Mouse (Mus musculus) kidney, embryonic 16.5 days (tissue): ENCODE data around the gene Gls. TPM values are rescaled to one million over a fixed set of nuclear protein-coding genes. Genes with fewer than 3 reads are reported as not detected.

Source experiments
- ATAC-seq: fragments of 200-750 bp; cut with Nextera tagmentation; 2 replicates; pipeline ENCODE4 v1.8.0; 2017; ENCODE audit warnings: moderate TSS enrichment; ENCODE audit not compliant: low FRiP score, low TSS enrichment
- H3K27ac ChIP-seq: fragments of 300-500 bp; sonication (generic); 2 replicates; pipeline ENCODE4 v1.5.1; 2014; ENCODE audit warnings: low read length
- H3K27me3 ChIP-seq: fragments of 300-500 bp; sonication (generic); 2 replicates; pipeline ENCODE4 v1.6.1; 2014; ENCODE audit warnings: low read length, control low read depth, mixed read lengths; ENCODE audit not compliant: insufficient read depth
- H3K36me3 ChIP-seq: fragments of 300-500 bp; sonication (generic); 2 replicates; pipeline ENCODE4 v1.6.1; 2014; ENCODE audit warnings: low read length, control low read depth, mixed read lengths; ENCODE audit not compliant: insufficient read depth
- H3K4me1 ChIP-seq: fragments of 300-500 bp; sonication (generic); 2 replicates; pipeline ENCODE4 v1.6.1; 2014; ENCODE audit warnings: low read length, control low read depth, mixed read lengths; ENCODE audit not compliant: insufficient read depth
- H3K4me2 ChIP-seq: fragments of 300-500 bp; sonication (generic); replicated peaks from 2 replicates; pipeline ENCODE4 v1.6.1; 2014; ENCODE audit warnings: low read depth, low read length
- H3K4me3 ChIP-seq: fragments of 300-500 bp; sonication (generic); 2 replicates; pipeline ENCODE4 v1.5.1; 2014; ENCODE audit warnings: mild to moderate bottlenecking, low read length
- H3K9ac ChIP-seq: fragments of 300-500 bp; sonication (generic); replicated peaks from 2 replicates; pipeline ENCODE4 v1.6.1; 2014; ENCODE audit warnings: low read length
- H3K9me3 ChIP-seq: fragments of 300-500 bp; sonication (generic); 2 replicates; pipeline ENCODE4 v1.6.1; 2016; ENCODE audit warnings: low read length, control low read depth
- WGBS: fragments of 180-500 bp; shearing (Covaris S2); extraction: QIAGEN DNeasy Blood & Tissue Kit; methylation state at CpG from one replicate; pipeline ENCODE4 v1.1.7; 2014; 5-methylcytosine and 5-hydroxymethylcytosine counted together
- polyA plus RNA-seq: library from polyadenylated mRNA; unstranded; fragments of >200 nt; fragmentation: Nextera tagmentation; extraction: Ambion mirVana; gene quantifications from 2 replicates; pipeline ENCODE4 v1.2.1, GENCODE M21; 2015

Gls gene
- polyA plus RNA-seq, 1 experiment from 2014 or later, result 18.9 TPM

DNA sequence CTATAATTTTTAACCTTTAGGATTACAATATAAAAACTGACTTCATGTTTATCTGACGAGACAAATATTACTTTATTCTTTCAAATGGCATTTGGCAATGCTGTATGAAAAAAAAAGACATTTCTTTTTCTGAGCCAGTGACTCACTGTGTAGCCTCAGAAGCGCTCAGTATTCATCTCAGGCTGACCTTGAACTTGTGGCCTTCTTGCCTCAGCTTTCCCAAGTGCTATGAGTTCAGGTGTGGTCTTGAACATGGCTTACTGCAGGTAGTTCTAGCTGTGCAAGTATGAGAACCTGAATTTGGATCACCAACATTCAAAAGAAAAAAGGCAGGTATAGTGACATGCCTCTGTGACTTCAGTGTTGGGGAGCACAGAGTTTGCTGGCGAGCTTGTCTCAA is 112.0 kb downstream of the Gls start:
- Histone ChIP-seq H3K9ac (no peak overlapping the region), H3K27ac (no peak overlapping the region), H3K27me3 (no peaks in the 10 kb centered on the region), H3K4me3 (no peak overlapping the region), H3K4me1 (peaks cover 9% of the 10 kb centered on the region; the same call in 1 of the 2 replicates), H3K9me3 (no peaks in the 10 kb centered on the region), H3K36me3 (0 out of 2 replicates have a peak, but pooled peaks cover 3% of the 10 kb centered on the region), H3K4me2 (no peak overlapping the region)
- 86% methylated on average over 3 of the region's 3 CpGs for WGBS
- ATAC-seq, result no peak

- Histone ChIP-seq H3K36me3 (0 out of 2 replicates have a peak, but pooled peaks cover 3% of the 10 kb centered on the region), H3K9ac (peak overlapping the region; percentile 76), H3K4me1 (peaks cover 9% of the 10 kb centered on the region; the same call in 1 of the 2 replicates), H3K9me3 (no peaks in the 10 kb centered on the region), H3K27ac (no peak overlapping the region), H3K4me2 (peak overlapping the region; percentile 91), H3K27me3 (no peaks in the 10 kb centered on the region), H3K4me3 (peak overlapping the region; percentile 92)
- ATAC-seq, result no peak
- 26% methylated on average over 10 of the region's 10 CpGs for WGBS
Measured at GRCm38 (mm10) chr1:52120191-52120590, 112.8 kb downstream of the Gls start.

GRCm38 (mm10) chr1:52119691-52120090 is 113.3 kb downstream of the Gls start:
- Histone ChIP-seq H3K4me1 (peaks cover 9% of the 10 kb centered on the region; the same call in 1 of the 2 replicates), H3K9me3 (no peaks in the 10 kb centered on the region), H3K4me3 (peak overlapping the region; percentile 92), H3K27me3 (no peaks in the 10 kb centered on the region), H3K36me3 (0 out of 2 replicates have a peak, but pooled peaks cover 3% of the 10 kb centered on the region), H3K9ac (peak overlapping the region; percentile 76), H3K4me2 (peak overlapping the region; percentile 91), H3K27ac (0 out of 2 replicates have a peak overlapping the region, but pooled peaks have one; percentile 42)
- ATAC-seq, result peak; percentile 7
- under 1% methylated on average over 20 of the region's 20 CpGs for WGBS

DNA sequence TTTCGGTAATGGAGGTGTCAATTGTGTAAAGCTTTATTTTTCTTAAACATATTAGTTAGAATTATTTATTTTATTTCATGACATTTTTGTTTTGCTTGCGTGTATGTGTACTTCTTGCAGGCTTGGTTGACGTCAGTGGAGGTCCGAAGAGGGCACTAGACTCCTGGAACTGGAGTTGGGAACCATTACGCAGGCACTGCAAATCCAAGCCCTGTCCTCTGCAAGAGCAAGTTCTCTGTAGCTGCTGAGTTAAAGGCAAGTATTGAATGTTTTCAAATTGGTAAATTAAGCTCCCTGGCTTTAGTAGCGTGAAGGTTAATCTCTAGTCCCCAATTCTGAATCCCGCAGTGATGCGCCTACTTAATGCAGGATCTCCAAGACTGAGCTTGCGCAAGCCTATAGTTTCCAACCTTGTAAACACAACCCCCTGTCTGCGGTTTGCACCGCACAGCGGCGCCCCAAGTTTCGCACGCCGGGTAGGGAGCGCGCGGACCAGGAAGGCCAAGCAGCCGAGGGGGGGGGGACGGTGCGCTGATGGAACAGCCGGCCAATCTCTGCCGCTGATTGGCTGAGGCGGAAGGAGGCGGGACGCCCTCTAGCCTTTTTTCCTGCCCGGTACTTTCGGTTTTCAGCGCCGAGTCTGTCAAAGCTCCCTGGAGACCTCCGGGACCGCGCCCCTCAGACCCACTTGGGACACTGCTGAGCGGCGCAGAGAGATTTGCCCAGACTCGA is 114.0 kb downstream of the Gls start, which contains the start of gene Stat1:
Gene Stat1, plus strand, starts transcription at position 581 of the 732 bp plus-strand sequence.
- peak; percentile 96 for ATAC-seq
- WGBS, result 3% methylated on average over 37 of the region's 37 CpGs
- H3K9ac ChIP-seq, result peak within 1 kb of the TSS; percentile 76
- H3K36me3 ChIP-seq, result 0 out of 2 replicates have a peak, but pooled peaks cover 3% of the 10 kb centered on the region
- H3K9me3 ChIP-seq, result no peaks in the 10 kb centered on the region
- peak within 1 kb of the TSS; percentile 92 for H3K4me3 ChIP-seq
- H3K4me1 ChIP-seq, result peaks cover 9% of the 10 kb centered on the region; the same call in 1 of the 2 replicates
- no peaks in the 10 kb centered on the region for H3K27me3 ChIP-seq
- H3K4me2 ChIP-seq, result peak within 1 kb of the TSS; percentile 91
- H3K27ac ChIP-seq, result peak within 1 kb of the TSS; percentile 64

DNA sequence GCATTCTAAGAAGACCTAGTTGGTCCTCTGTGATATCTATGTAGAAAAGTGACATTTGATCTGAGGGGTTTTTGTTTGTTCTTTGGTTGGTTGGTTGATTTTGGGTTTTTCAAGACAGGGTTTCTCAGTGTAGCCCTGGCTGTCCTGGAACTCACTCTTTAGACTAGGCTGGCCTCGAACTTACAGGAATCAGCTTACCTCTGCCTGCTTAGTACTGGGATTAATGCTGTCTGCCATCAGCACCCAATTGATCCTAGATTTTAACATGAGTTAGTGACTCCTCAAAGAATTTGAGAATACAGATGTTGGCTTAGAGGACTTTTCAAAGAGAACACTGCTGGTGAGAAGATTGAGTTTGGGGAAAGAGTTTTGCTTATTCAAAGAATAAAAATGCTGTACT is 115.3 kb downstream of the Gls start:
- ATAC-seq, result no peak
- H3K36me3 ChIP-seq, result no peaks in the 10 kb centered on the region
- 92% methylated on average over 1 of the region's 1 CpGs for WGBS
- H3K27ac ChIP-seq, result no peak overlapping the region
- H3K9me3 ChIP-seq, result no peaks in the 10 kb centered on the region
- H3K4me3 ChIP-seq, result no peak overlapping the region
- H3K9ac ChIP-seq, result no peak overlapping the region
- peaks cover 14% of the 10 kb centered on the region for H3K4me1 ChIP-seq
- H3K27me3 ChIP-seq, result no peaks in the 10 kb centered on the region
- no peak overlapping the region for H3K4me2 ChIP-seq

- no peaks in the 10 kb centered on the region for H3K9me3 ChIP-seq
- no peak for ATAC-seq
Measured at GRCm38 (mm10) chr1:52116441-52116840, 116.6 kb downstream of the Gls start.

DNA sequence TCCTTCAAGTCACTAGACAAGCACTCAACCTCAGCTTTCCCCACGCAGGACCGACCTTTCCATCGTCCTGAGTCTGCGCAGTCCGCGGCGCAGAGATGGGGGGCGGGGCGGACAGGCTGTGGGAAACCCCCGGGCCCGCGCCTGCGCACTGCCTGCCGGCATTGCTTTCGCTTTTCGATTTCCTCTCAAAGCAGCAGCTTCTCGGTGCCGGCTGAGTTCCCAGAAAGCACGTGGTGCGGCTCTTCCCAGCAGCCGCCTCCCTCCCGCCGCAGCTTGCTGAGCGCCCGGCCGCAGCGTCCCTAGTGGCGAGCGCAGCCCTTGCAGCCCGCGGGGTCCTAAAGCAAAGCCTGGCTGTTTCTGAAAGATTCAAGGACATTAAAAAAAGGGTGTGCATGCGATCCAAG is 119.4 kb downstream of the Gls start:
- Histone ChIP-seq H3K4me1 (peaks cover 7% of the 10 kb centered on the region; the same call in 1 of the 2 replicates), H3K9ac (peak overlapping the region; percentile 72), H3K27me3 (no peaks in the 10 kb centered on the region)

More at GRCm38 (mm10) chr1:52116441-52116840, 116.6 kb downstream of the Gls start:
- H3K9ac ChIP-seq, result no peak overlapping the region
- no peaks in the 10 kb centered on the region for H3K27me3 ChIP-seq
- no peak overlapping the region for H3K27ac ChIP-seq
- 80% methylated on average over 3 of the region's 3 CpGs for WGBS
- H3K36me3 ChIP-seq, result no peaks in the 10 kb centered on the region
- no peak overlapping the region for H3K4me3 ChIP-seq
- no peak overlapping the region for H3K4me2 ChIP-seq
- H3K4me1 ChIP-seq, result peaks cover 14% of the 10 kb centered on the region

More for the DNA sequence above, 119.4 kb downstream of the Gls start:
- Histone ChIP-seq H3K36me3 (no peaks in the 10 kb centered on the region), H3K27ac (peak overlapping the region; percentile 76; the same call in 1 of the 2 replicates), H3K4me2 (peak overlapping the region; percentile 64), H3K9me3 (no peaks in the 10 kb centered on the region), H3K4me3 (peak overlapping the region; percentile 47)
- under 1% methylated on average over 32 of the region's 32 CpGs for WGBS
- peak; percentile 98 for ATAC-seq

Other genes with a start within 250 kb of the Gls start
- 1.2 and 1.7 TPM in 2 replicates for gene Stat4, start 246.1 kb downstream of the Gls start, polyA plus RNA-seq
- gene Stat1, start 113.8 kb downstream of the Gls start, polyA plus RNA-seq, result 18.6 and 21.5 TPM in 2 replicates